Mouse (Mus musculus) stomach, embryonic 16.5 days (tissue): ENCODE results near the gene Ndel1. TPM values are rescaled to one million over a fixed set of nuclear protein-coding genes. Genes with fewer than 3 reads are reported as not detected.

Experiments
- ATAC-seq: fragments of 200-750 bp; cut with Nextera tagmentation; 2 replicates; pipeline ENCODE4 v1.8.0; 2017; ENCODE audit warnings: moderate number of reproducible peaks, moderate TSS enrichment; ENCODE audit not compliant: insufficient read depth, low FRiP score
- H3K27ac ChIP-seq: fragments of 300-500 bp; sonication (generic); 2 replicates; pipeline ENCODE4 v1.5.1; 2014; ENCODE audit warnings: low read length
- H3K27me3 ChIP-seq: fragments of 300-500 bp; sonication (generic); 2 replicates; pipeline ENCODE4 v1.6.1; 2014; ENCODE audit warnings: low read length, control low read depth, mixed read lengths; ENCODE audit not compliant: control insufficient read depth, insufficient read depth
- H3K36me3 ChIP-seq: fragments of 300-500 bp; sonication (generic); 2 replicates; pipeline ENCODE4 v1.6.1; 2014; ENCODE audit warnings: low read length; ENCODE audit not compliant: control insufficient read depth, insufficient read depth
- H3K4me1 ChIP-seq: fragments of 300-500 bp; sonication (generic); 2 replicates; pipeline ENCODE4 v1.6.1; 2014; ENCODE audit warnings: low read length, control low read depth, mixed read lengths; ENCODE audit not compliant: control insufficient read depth, insufficient read depth
- H3K4me2 ChIP-seq: fragments of 300-500 bp; sonication (generic); 2 replicates; pipeline ENCODE4 v1.6.1; 2014; ENCODE audit warnings: low read depth, low read length, mixed read lengths
- H3K4me3 ChIP-seq: fragments of 300-500 bp; sonication (generic); replicated peaks from 2 replicates; pipeline ENCODE4 v1.5.1; 2014; ENCODE audit warnings: mild to moderate bottlenecking, low read length
- H3K9ac ChIP-seq: fragments of 300-500 bp; sonication (generic); 2 replicates; pipeline ENCODE4 v1.6.1; 2014; ENCODE audit warnings: low read length
- H3K9me3 ChIP-seq: fragments of 300-500 bp; sonication (generic); replicated peaks from 2 replicates; pipeline ENCODE4 v1.6.1; 2016; ENCODE audit warnings: low read length, control low read depth; ENCODE audit not compliant: control insufficient read depth
- whole genome bisulfite sequencing: fragments of 180-500 bp; shearing (Covaris S2); extraction: QIAGEN DNeasy Blood & Tissue Kit; methylation state at CpG from one replicate; pipeline ENCODE4 v1.1.7; 2014; 5-methylcytosine and 5-hydroxymethylcytosine counted together
- polyA plus RNA-seq: library from polyadenylated mRNA; unstranded; fragments of >200 nt; fragmentation: Nextera tagmentation; extraction: Ambion mirVana; gene quantifications from 2 replicates; pipeline ENCODE4 v1.2.1, GENCODE M21; 2015

Gene Ndel1
- polyA plus RNA-seq, 1 experiment from 2014 or later = 82.4 TPM

DNA sequence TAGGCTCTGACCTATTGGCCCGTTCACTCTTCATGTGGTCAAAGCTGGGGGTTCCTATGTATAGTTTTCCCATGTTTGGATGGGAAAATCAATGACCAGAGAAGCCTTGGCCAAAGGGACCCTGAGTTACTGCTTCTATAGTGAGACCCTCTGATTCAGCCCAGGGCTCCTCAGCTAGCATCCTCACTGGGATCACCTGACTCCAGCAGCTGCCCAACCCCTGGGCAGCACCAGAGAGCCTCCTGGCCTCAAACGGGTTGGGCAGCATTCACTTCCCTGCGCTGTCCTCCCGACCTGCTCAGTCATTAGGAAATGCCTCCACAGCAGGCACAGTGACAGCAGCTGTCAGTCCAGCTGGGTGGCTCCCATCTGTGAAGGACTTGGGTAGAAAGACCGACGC is 16.6 kb upstream of the Ndel1 start, which contains the start of gene Rnf222:
TSS of gene Rnf222 (plus strand) at position 301 of the 400 bp plus-strand sequence.
- no peak within 1 kb of the TSS for H3K4me2 ChIP-seq
- no peaks in the 10 kb centered on the region for H3K36me3 ChIP-seq
- no peak within 1 kb of the TSS for H3K4me3 ChIP-seq
- peak within 1 kb of the TSS; percentile 29; the same call in 1 of the 2 replicates for H3K27ac ChIP-seq
- no peaks in the 10 kb centered on the region for H3K4me1 ChIP-seq
- H3K9ac ChIP-seq = no peak within 1 kb of the TSS
- 26% methylated on average over 6 of the region's 6 CpGs for whole genome bisulfite sequencing
- ATAC-seq = no peak
- no peaks in the 10 kb centered on the region for H3K9me3 ChIP-seq
- no peaks in the 10 kb centered on the region for H3K27me3 ChIP-seq

DNA sequence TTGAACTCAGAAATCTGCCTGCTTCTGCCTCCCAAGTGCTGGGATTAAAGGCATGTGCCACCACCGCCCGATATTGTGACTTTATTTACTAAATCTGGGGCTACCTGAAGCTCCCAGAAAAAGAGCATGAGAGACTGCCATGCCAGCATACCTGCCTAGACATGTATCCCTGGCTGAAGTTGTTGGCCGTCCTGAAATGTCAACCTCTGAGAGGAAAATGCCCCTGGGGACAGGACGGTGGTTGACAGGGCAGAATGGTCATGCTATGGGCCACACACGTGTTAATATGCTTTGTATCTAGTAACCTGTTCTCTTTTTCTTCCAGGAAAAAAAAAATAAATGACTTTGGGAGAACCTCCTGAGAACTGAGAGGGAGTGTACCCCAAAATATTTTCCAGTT is 14.4 kb upstream of the Ndel1 start:
- no peak for ATAC-seq
- Histone ChIP-seq H3K27me3 (no peaks in the 10 kb centered on the region), H3K4me2 (no peak overlapping the region), H3K27ac (no peak overlapping the region), H3K36me3 (no peaks in the 10 kb centered on the region), H3K9me3 (no peaks in the 10 kb centered on the region), H3K4me3 (no peak overlapping the region), H3K9ac (no peak overlapping the region), H3K4me1 (no peaks in the 10 kb centered on the region)
- WGBS = 85% methylated on average over 5 of the region's 5 CpGs

DNA sequence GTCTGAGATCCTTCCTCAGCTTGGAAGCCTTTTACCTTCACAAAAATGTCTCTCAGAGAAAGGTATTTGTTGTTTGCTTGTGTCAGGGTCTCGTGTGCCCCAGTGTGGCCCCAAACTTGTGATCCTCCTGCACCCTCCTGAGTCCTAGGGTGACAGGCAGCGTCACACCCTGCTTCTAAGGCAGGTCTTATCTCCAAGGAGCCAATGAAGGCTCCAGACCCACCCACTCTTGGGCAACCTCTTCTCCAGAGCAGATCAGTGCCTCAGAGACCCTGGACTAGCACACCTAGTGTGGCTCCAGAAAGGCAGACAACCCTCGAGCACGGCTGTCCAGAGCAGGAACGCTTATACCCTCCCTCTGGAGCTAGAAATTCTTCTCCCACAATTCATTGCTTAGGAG is 12.7 kb upstream of the Ndel1 start:
- H3K27me3 ChIP-seq = no peaks in the 10 kb centered on the region
- no peaks in the 10 kb centered on the region for H3K9me3 ChIP-seq
- no peak overlapping the region for H3K4me2 ChIP-seq
- WGBS = 55% methylated on average over 5 of the region's 5 CpGs
- H3K27ac ChIP-seq = no peak overlapping the region
- H3K36me3 ChIP-seq = no peaks in the 10 kb centered on the region
- ATAC-seq = 0 out of 2 replicates have a peak, but pooled peaks have one; percentile 60
- H3K4me1 ChIP-seq = no peaks in the 10 kb centered on the region
- no peak overlapping the region for H3K9ac ChIP-seq
- no peak overlapping the region for H3K4me3 ChIP-seq

DNA sequence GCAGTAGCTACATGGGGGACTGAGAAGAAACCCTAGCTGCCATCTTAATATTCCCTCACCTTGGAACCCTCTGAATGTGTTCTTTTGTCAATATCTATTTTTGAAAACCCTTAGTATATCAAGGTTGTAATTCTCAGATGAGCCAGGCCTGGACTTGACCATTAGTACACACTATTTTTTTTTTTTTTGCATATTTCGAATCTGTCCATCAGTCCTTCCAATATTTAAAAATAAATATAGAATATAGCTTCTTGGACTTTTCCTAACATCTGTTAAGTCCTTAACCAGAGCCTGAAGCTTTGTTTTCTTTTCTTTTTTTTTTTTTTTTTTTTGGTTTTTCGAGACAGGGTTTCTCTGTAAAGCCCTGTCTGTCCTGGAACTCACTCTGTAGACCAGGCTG is 12.2 kb upstream of the Ndel1 start:
- Histone ChIP-seq H3K4me3 (no peak overlapping the region), H3K27me3 (no peaks in the 10 kb centered on the region), H3K36me3 (no peaks in the 10 kb centered on the region), H3K9me3 (no peaks in the 10 kb centered on the region), H3K4me1 (no peaks in the 10 kb centered on the region), H3K4me2 (no peak overlapping the region), H3K9ac (no peak overlapping the region), H3K27ac (no peak overlapping the region)
- 71% methylated on average over 2 of the region's 2 CpGs for WGBS
- ATAC-seq = no peak

DNA sequence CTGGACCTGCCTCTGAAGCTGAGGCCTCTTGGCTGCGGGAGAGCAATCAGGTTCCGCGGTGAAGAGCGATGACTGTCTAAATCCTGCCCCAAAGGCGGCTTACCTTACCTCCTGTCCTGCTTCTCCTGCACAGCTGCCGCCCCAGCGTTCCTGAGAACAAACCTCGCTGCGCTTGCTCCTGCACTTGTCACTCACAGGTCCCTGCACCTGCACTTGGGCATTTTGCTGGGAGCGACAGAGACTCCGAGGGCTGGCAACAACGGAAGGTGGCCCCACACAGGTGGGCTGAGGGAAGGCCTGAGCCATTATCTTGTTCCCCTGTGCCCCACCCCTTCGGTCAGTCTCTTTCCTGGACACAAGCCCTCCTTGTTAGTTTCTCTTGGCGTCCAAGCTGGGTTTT is 10.4 kb upstream of the Ndel1 start:
- no peak overlapping the region for H3K27ac ChIP-seq
- no peak for ATAC-seq
- WGBS = 15% methylated on average over 14 of the region's 14 CpGs

DNA sequence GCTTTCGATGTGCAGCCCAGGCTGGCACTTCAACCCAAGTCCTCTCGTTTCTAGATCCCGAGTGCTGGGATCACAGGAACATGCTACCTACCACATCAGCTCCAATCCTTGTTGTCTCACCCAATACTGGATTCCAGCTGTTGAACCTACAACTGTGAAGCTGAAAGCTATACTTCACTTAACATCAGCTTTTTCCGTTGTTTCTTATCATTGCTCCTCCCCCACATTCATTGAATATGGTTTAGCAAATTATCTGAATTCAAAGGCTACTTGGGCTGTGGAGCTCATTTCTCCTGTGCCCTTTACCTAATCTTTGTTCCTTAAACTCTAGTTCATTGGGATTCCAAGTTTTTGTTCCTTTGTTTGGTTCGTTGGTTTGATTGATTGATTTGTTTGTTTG is 7.2 kb upstream of the Ndel1 start:
- Histone ChIP-seq H3K9ac (no peak overlapping the region), H3K27me3 (no peaks in the 10 kb centered on the region), H3K9me3 (no peaks in the 10 kb centered on the region), H3K4me1 (no peaks in the 10 kb centered on the region), H3K4me3 (no peak overlapping the region), H3K4me2 (no peak overlapping the region), H3K27ac (no peak overlapping the region), H3K36me3 (no peaks in the 10 kb centered on the region)
- ATAC-seq = no peak
- 79% methylated on average over 5 of the region's 5 CpGs for WGBS

More for the DNA sequence above, 10.4 kb upstream of the Ndel1 start:
- no peak overlapping the region for H3K4me3 ChIP-seq
- H3K36me3 ChIP-seq = no peaks in the 10 kb centered on the region
- no peaks in the 10 kb centered on the region for H3K27me3 ChIP-seq
- H3K9me3 ChIP-seq = no peaks in the 10 kb centered on the region
- H3K4me2 ChIP-seq = no peak overlapping the region
- H3K4me1 ChIP-seq = no peaks in the 10 kb centered on the region
- H3K9ac ChIP-seq = 0 out of 2 replicates have a peak overlapping the region, but pooled peaks have one; percentile 43

DNA sequence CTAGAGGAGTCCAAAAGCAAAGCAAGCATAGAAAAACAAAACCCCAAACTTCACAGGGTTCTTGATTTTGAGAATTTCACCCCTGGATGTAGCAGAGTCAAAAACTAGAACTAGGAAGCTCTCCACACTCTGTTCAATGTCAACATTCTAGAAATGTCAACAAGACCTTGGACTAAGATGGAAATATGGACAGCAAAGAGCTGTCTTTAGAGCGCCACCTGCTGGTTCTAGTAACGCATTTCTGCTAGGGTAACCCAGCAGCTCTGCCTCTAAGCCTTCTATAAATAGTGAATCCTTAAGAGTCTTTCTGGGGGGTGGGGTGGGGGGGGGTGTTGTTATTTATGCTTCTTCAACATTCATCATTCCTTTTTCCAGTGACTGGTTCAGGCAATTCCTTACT is 3.2 kb upstream of the Ndel1 start:
- ATAC-seq = peak; percentile 58; the same call in 1 of the 2 replicates
- Histone ChIP-seq H3K27me3 (no peaks in the 10 kb centered on the region), H3K9ac (no peak overlapping the region), H3K27ac (no peak overlapping the region), H3K4me1 (peaks cover 6% of the 10 kb centered on the region; the same call in 1 of the 2 replicates), H3K9me3 (no peaks in the 10 kb centered on the region), H3K4me3 (no peak overlapping the region), H3K4me2 (no peak overlapping the region), H3K36me3 (no peaks in the 10 kb centered on the region)
- WGBS = 0% methylated on average over 2 of the region's 2 CpGs

DNA sequence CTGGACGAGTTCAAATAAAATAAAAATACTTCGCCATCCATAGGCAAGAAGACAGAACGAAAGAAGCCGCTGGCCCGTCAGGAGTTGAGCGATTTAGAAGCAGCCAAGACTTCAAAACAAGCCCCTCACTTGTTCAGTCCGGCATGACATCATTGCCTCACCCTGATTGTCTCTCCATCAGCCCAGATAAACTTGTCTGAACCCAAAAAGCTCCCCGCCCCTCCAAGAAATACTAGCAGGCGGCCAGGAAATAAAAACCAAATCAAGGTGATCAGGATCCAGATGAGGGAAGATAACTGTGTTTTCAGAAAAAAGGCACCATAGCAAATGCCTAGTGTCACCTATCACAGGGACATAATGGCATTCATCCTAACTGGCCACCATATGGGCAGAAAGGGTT is 381 bp downstream of the Ndel1 start:
- Histone ChIP-seq H3K4me1 (peaks cover 11% of the 10 kb centered on the region), H3K9ac (no peak overlapping the region), H3K4me3 (no peak overlapping the region), H3K27me3 (no peaks in the 10 kb centered on the region), H3K27ac (no peak overlapping the region; the same call in 1 of the 2 replicates), H3K4me2 (no peak overlapping the region), H3K9me3 (no peaks in the 10 kb centered on the region), H3K36me3 (no peaks in the 10 kb centered on the region)
- ATAC-seq = no peak
- WGBS = 78% methylated on average over 9 of the region's 9 CpGs

DNA sequence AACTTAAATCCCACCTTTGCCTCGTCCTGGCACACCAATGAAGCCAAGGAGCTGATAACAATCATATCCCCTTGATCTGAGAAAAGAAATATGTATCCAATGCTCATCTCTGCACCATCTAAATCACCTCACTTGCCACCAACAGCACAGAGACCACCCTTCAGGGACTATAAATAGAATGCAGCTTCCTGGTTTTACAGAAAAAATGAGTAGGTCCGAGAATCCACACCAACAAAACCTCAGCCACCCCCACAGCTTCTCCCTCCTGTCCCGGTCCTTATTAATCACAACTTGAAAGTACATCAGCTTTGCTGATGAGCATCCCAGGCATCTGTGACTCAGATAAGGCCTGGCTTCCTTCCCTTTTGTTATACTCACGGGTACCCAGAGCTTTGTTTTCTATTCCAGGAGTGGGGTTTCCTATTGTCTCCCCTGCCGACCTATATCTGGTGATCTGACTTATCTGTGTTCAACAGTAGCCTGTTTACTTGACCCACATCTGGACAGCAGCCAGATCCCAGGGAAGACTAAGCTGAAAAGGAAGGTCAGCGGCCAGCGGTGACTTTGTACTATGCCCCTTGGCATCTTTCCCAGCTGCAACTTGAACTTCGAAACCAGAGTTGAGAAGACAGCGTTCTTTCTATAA is 7.0 kb downstream of the Ndel1 start:
- Histone ChIP-seq H3K27me3 (no peaks in the 10 kb centered on the region), H3K9me3 (no peaks in the 10 kb centered on the region), H3K4me2 (no peak overlapping the region), H3K27ac (no peak overlapping the region; the same call in 1 of the 2 replicates), H3K9ac (no peak overlapping the region), H3K36me3 (no peaks in the 10 kb centered on the region), H3K4me3 (no peak overlapping the region), H3K4me1 (peaks cover 8% of the 10 kb centered on the region)
- ATAC-seq = peak; percentile 71; the same call in 1 of the 2 replicates
- WGBS = 22% methylated on average over 9 of the region's 9 CpGs
